Mouse (Mus musculus): ENCODE data around the gene Rplp1. TPM values are rescaled to one million over a fixed set of nuclear protein-coding genes. Genes with fewer than 3 reads are reported as not detected.

Gene Rplp1
- polyA plus RNA-seq, 1 experiment from 2014 or later: 1,152 TPM

DNA sequence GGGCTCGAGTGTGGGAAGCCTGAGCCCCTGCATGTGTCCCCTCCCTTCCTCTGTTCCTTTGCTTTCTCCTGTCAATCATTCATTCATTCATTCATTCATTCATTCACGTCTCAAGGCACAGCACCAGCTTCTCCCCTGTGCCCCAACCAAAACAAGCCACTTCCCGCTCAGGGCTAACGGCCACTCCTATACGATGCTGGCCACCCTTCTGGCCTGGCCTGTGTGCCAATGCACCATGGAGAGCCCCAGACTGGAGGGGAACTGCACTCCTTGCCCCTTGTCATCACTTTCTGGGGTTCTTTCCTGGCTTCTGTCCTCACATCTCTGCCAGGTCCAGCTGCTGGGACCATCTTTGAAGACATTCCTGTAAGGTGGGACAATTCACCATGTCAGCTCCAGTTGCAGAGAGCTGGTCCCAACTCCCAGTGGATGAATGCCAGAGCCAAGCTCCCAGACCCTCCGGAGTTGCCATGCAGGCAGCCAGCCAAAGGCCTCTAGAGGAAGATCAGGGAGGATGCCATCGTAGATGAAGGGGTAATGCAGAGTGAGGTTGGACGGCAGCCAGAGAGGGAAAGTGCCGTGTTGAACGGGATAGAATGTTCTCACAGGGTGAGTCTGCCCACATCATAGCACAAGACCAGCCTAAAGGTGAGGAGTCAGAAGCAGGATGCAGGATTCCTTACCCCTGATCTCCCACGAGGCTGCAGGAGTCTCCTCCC, 26.5 kb downstream of the Rplp1 start:
- Histone ChIP-seq H3K36me3 (replicated peaks) (no peaks in the 10 kb centered on the region), H3K4me1 (peaks cover 26% of the 10 kb centered on the region), H3K9me3 (no peaks in the 10 kb centered on the region), H3K4me3 (no peak overlapping the region), H3K27ac (replicated peaks) (no peak overlapping the region), H3K27me3 (replicated peaks; ENCODE audit: low read depth, poor library complexity, severe bottlenecking) (0 out of 2 replicates have a peak, but pooled peaks cover 6% of the 10 kb centered on the region)
- no peak for DNase-seq (ENCODE audit: low spot score)
- WGBS: 83% methylated on average over 11 of the region's 11 CpGs

- Histone ChIP-seq H3K27ac (replicated peaks) (no peak overlapping the region), H3K4me3 (no peak overlapping the region), H3K9me3 (no peaks in the 10 kb centered on the region), H3K27me3 (replicated peaks; ENCODE audit: low read depth, poor library complexity, severe bottlenecking) (0 out of 2 replicates have a peak, but pooled peaks cover 6% of the 10 kb centered on the region), H3K36me3 (replicated peaks) (no peaks in the 10 kb centered on the region), H3K4me1 (peaks cover 31% of the 10 kb centered on the region)
- no peak for DNase-seq (ENCODE audit: low spot score)
- WGBS: 82% methylated on average over 7 of the region's 7 CpGs
These were observed 28.4 kb downstream of the Rplp1 start for GRCm38 (mm10) chr9:61885964-61886363.

DNA sequence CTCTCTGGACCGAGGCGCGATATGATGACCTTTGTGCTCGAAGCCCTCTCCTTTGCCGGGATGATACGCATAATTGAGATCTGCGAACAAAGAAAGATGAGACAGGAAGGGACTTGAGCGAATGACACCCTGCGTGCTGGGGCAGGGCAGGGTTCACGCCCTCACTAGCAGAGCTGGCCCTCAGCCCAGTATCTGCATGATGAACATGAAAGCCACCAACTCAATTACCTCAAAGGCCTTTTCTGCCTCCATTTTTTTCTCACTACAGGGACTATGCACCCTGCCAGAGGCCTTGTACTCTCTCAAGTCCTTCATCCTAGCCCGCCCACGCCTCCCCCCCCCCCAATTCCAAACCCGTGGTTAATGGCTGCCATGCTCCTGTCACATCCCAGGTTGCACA, 29.4 kb downstream of the Rplp1 start:
- WGBS: 73% methylated on average over 13 of the region's 13 CpGs
- H3K4me3 ChIP-seq: no peak overlapping the region
- H3K9me3 ChIP-seq: no peaks in the 10 kb centered on the region
- H3K27ac ChIP-seq (replicated peaks): no peak overlapping the region; the same call in 1 of the 2 replicates
- peaks cover 6% of the 10 kb centered on the region; the same call in 1 of the 2 replicates for H3K27me3 ChIP-seq (replicated peaks; ENCODE audit: low read depth, poor library complexity, severe bottlenecking)
- H3K36me3 ChIP-seq (replicated peaks): no peaks in the 10 kb centered on the region
- H3K4me1 ChIP-seq: peaks cover 31% of the 10 kb centered on the region
- no peak for DNase-seq (ENCODE audit: low spot score)

GRCm38 (mm10) chr9:61884375-61884774, 30.0 kb downstream of the Rplp1 start:
- no peak for DNase-seq (ENCODE audit: low spot score)
- Histone ChIP-seq H3K27me3 (replicated peaks; ENCODE audit: low read depth, poor library complexity, severe bottlenecking) (peaks cover 6% of the 10 kb centered on the region; the same call in 1 of the 2 replicates), H3K4me3 (no peak overlapping the region), H3K27ac (replicated peaks) (no peak overlapping the region; the same call in 1 of the 2 replicates), H3K9me3 (no peaks in the 10 kb centered on the region), H3K4me1 (peaks cover 26% of the 10 kb centered on the region), H3K36me3 (replicated peaks) (no peaks in the 10 kb centered on the region)
- 85% methylated on average over 7 of the region's 7 CpGs for WGBS

DNA sequence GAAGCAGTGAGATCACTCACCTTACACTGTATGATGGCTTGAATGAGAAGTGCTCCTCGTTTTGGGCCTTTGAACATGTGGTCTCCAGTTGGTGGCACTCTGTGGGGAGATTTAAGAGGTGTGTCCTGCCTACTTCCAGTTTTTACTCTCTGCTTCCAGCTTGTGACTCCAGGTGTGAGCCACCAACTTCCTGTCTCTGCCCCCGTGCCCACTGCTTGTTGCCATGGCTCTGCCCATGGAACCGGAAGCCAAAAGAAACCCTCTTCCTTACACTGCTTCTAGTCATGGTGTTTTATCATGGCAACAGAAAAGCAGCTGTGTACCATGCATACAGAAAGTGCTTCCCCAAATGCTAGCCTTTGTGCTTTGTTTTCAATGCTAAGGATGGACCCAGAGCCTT, 32.2 kb downstream of the Rplp1 start:
- Histone ChIP-seq H3K4me1 (peaks cover 34% of the 10 kb centered on the region), H3K4me3 (no peak overlapping the region), H3K9me3 (no peaks in the 10 kb centered on the region), H3K27ac (replicated peaks) (no peak overlapping the region), H3K36me3 (replicated peaks) (no peaks in the 10 kb centered on the region), H3K27me3 (replicated peaks; ENCODE audit: low read depth, poor library complexity, severe bottlenecking) (peaks cover 17% of the 10 kb centered on the region)
- no peak for DNase-seq (ENCODE audit: low spot score)
- 79% methylated on average over 3 of the region's 3 CpGs for WGBS

DNA sequence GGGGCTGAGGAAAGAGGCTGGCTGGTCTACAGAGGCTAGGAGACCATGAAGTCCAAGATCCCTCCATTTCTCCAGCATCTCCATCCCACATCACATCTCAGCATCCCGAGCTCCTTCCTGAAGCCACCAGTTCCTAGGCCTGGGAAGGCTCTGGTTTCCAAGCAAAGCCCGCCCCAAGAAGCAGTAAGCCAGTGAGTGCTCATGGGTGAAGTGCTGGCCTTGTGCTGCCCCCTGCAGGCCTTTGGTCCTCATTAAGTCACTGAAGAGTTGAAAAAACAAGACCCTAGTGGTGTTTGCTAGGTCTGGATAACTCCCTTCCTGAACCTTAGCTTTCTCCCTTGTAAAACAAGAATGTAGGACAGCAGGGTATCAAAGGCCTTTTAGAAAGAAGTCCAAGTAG, 35.5 kb downstream of the Rplp1 start:
- Histone ChIP-seq H3K4me3 (no peak overlapping the region), H3K9me3 (no peaks in the 10 kb centered on the region), H3K4me1 (peaks cover 46% of the 10 kb centered on the region), H3K27ac (replicated peaks) (0 out of 2 replicates have a peak overlapping the region, but pooled peaks have one; percentile 16), H3K36me3 (replicated peaks) (no peaks in the 10 kb centered on the region), H3K27me3 (replicated peaks; ENCODE audit: low read depth, poor library complexity, severe bottlenecking) (peaks cover 36% of the 10 kb centered on the region)
- DNase-seq (ENCODE audit: low spot score): peak; percentile 86
- WGBS: 22% methylated on average over 2 of the region's 2 CpGs

DNA sequence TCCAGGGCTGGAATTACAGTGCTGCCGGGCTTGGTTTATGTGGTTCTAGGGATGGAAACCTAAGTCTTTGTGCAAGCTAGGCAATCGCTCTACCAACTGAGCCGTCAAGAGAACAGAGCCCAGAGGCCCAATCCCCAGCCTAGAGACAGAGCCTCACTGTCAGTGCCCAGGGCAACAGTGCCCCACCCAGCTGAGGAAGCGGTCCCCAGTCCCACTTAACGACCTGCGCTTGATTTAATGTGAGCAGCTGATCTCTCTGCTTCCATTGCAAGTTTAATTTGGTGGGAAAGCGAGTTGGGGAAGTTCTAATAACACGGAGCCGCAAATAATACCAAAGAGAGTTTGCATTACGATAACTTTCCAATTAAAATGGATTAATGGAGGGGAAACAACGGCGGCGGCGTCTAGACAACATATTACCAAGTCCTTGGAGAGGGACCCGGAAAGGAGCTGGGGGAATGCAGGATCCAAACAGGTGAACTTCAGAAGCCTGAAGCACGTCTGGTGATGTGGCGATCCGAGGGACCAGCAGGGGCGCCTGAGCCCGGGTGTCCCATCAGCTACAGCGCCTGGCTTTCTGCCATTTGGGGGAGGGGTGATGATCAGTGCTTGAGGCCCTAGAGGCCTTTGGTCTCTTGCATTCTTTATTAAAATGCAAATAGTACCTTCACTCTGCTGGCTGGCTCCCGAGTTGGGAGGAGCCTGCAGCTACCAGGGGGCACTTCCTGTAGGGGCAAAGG, 36.8 kb downstream of the Rplp1 start:
- 18% methylated on average over 22 of the region's 22 CpGs for WGBS
- H3K4me3 ChIP-seq: no peak overlapping the region
- peak overlapping the region; percentile 16; the same call in 1 of the 2 replicates for H3K27ac ChIP-seq (replicated peaks)
- H3K36me3 ChIP-seq (replicated peaks): no peaks in the 10 kb centered on the region
- H3K4me1 ChIP-seq: peaks cover 58% of the 10 kb centered on the region
- H3K27me3 ChIP-seq (replicated peaks; ENCODE audit: low read depth, poor library complexity, severe bottlenecking): peaks cover 36% of the 10 kb centered on the region
- no peaks in the 10 kb centered on the region for H3K9me3 ChIP-seq
- peak; percentile 55 for DNase-seq (ENCODE audit: low spot score)

GRCm38 (mm10) chr9:61873325-61873724, 41.0 kb downstream of the Rplp1 start:
- H3K4me3 ChIP-seq: no peak overlapping the region
- no peak for DNase-seq (ENCODE audit: low spot score)
- H3K27me3 ChIP-seq (replicated peaks; ENCODE audit: low read depth, poor library complexity, severe bottlenecking): peaks cover 30% of the 10 kb centered on the region
- H3K27ac ChIP-seq (replicated peaks): peak overlapping the region; percentile 60
- H3K4me1 ChIP-seq: peaks cover 64% of the 10 kb centered on the region
- WGBS: 32% methylated on average over 8 of the region's 8 CpGs
- no peaks in the 10 kb centered on the region for H3K36me3 ChIP-seq (replicated peaks)
- H3K9me3 ChIP-seq: no peaks in the 10 kb centered on the region

DNA sequence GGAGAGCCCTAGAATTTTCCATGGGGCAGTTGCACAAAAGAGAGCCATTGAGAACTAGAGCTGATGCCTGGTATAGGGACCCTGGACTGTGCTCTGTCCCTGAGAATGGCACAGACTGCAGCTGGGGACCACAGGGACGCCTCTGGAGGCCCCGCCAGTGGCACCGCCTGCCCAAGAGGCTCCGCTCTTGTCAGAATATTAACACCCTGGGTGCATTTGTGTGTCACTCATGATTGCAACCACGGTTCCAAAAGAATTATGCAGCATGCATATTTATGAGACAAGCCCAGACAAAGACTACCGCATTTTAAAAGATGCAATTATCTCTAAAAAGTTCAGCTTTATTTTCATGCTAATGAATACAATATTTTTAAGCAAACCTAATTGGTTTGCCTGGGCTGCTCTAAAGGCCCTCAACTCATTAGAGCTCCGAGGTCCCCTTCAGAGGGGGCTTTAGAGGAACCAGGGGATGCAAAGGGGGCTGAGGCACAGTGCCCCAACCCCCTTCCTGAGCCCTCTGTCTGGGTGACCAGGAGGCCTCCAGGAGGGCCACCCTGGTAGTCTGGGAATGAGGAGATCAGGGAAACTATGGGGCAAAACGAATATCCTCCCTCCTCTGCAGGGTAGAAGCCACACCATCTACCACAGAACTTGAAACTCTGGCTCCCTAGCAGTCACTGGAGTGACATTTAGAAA, 41.9 kb downstream of the Rplp1 start:
- H3K36me3 ChIP-seq (replicated peaks): no peaks in the 10 kb centered on the region
- H3K9me3 ChIP-seq: no peaks in the 10 kb centered on the region
- peaks cover 21% of the 10 kb centered on the region for H3K27me3 ChIP-seq (replicated peaks; ENCODE audit: low read depth, poor library complexity, severe bottlenecking)
- H3K27ac ChIP-seq (replicated peaks): peak overlapping the region; percentile 60
- peak; percentile 24 for DNase-seq (ENCODE audit: low spot score)
- no peak overlapping the region for H3K4me3 ChIP-seq
- peaks cover 55% of the 10 kb centered on the region for H3K4me1 ChIP-seq
- 48% methylated on average over 8 of the region's 8 CpGs for WGBS

DNA sequence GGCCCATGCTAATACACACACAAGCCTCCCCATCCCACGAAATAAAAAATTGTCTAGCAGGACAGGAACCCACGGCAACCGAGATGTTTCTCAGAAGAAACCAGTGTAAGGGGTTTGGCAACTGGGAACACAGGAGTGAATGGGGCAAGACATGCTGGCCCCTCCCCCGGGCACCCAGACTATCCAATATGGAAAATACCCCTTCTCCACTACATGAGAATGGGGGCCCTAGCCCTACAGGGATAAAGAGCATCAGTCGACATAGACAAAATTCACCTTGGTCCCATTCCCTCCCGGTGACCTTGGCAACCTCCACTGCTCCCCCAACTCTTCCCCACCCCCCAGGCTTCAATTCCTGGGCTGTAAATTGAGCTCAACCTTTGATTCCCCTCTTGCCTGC, 42.5 kb downstream of the Rplp1 start:
- no peak overlapping the region for H3K4me3 ChIP-seq
- H3K4me1 ChIP-seq: peaks cover 53% of the 10 kb centered on the region
- H3K9me3 ChIP-seq: no peaks in the 10 kb centered on the region
- H3K27ac ChIP-seq (replicated peaks): peak overlapping the region; percentile 60
- no peaks in the 10 kb centered on the region for H3K36me3 ChIP-seq (replicated peaks)
- WGBS: 53% methylated on average over 6 of the region's 6 CpGs
- H3K27me3 ChIP-seq (replicated peaks; ENCODE audit: low read depth, poor library complexity, severe bottlenecking): peaks cover 15% of the 10 kb centered on the region
- no peak for DNase-seq (ENCODE audit: low spot score)

GRCm38 (mm10) chr9:61867659-61868058, 46.7 kb downstream of the Rplp1 start:
- 82% methylated on average over 11 of the region's 11 CpGs for WGBS
- Histone ChIP-seq H3K4me3 (no peak overlapping the region), H3K27ac (replicated peaks) (no peak overlapping the region), H3K4me1 (peaks cover 35% of the 10 kb centered on the region), H3K36me3 (replicated peaks) (no peaks in the 10 kb centered on the region), H3K9me3 (0 out of 2 replicates have a peak, but pooled peaks cover 2% of the 10 kb centered on the region), H3K27me3 (replicated peaks; ENCODE audit: low read depth, poor library complexity, severe bottlenecking) (no peaks in the 10 kb centered on the region)
- no peak for DNase-seq (ENCODE audit: low spot score)

Data from embryonic facial prominence, embryonic 10.5 days (tissue).